Mouse (Mus musculus): ENCODE results near the gene Tcte1.

Tcte1 gene

GRCm38 (mm10) chr17:45548541-45549512 lies 25.6 kb downstream of the Tcte1 start:
- no peak for DNase-seq

- no peak for DNase-seq
Observed at GRCm38 (mm10) chr17:45549617-45550181, 26.5 kb downstream of the Tcte1 start, which contains the start of gene Tmem151b. Tmem151b (minus strand) TSS chr17:45549677.

GRCm38 (mm10) chr17:45550253-45550652 lies 27.0 kb downstream of the Tcte1 start:
- DNase-seq = no peak

GRCm38 (mm10) chr17:45551249-45551796 lies 28.1 kb downstream of the Tcte1 start:
- no peak for DNase-seq

- DNase-seq = peak; percentile 74 to 78
Observed at GRCm38 (mm10) chr17:45551816-45552451, 28.7 kb downstream of the Tcte1 start.

- DNase-seq = no peak
Observed at GRCm38 (mm10) chr17:45553065-45553464, 29.8 kb downstream of the Tcte1 start.

- DNase-seq = no peak
Observed at GRCm38 (mm10) chr17:45554420-45554819, 31.2 kb downstream of the Tcte1 start.

GRCm38 (mm10) chr17:45555452-45556106 lies 32.3 kb downstream of the Tcte1 start, which contains the start of gene Nfkbie:
Nfkbie (plus strand) TSS chr17:45555703.
- peak; percentile 96 to 97 for DNase-seq

GRCm38 (mm10) chr17:45556107-45556489 lies 32.9 kb downstream of the Tcte1 start:
- DNase-seq = no peak

- no peak for DNase-seq
Observed at GRCm38 (mm10) chr17:45556514-45557245, 33.4 kb downstream of the Tcte1 start.

- no peak for DNase-seq
Observed at GRCm38 (mm10) chr17:45557246-45557824, 34.1 kb downstream of the Tcte1 start.

GRCm38 (mm10) chr17:45557998-45558862 lies 35.0 kb downstream of the Tcte1 start:
- DNase-seq = no peak

- no peak for DNase-seq
Observed at GRCm38 (mm10) chr17:45559732-45560525, 36.7 kb downstream of the Tcte1 start.

GRCm38 (mm10) chr17:45563216-45563615 lies 40.0 kb downstream of the Tcte1 start:
- no peak for DNase-seq

GRCm38 (mm10) chr17:45563655-45564530 lies 40.7 kb downstream of the Tcte1 start, which contains the start of gene Slc35b2:
Slc35b2 (plus strand) TSS chr17:45563874.
- DNase-seq = peak; percentile 93 to 94

- DNase-seq = no peak
Observed at GRCm38 (mm10) chr17:45564531-45565084, 41.4 kb downstream of the Tcte1 start.

GRCm38 (mm10) chr17:45565103-45565502 lies 41.9 kb downstream of the Tcte1 start:
- DNase-seq = no peak

- DNase-seq = no peak
Observed at GRCm38 (mm10) chr17:45566031-45566359, 42.8 kb downstream of the Tcte1 start.

All from lung, adult 18-20 months (tissue).